Mouse (Mus musculus): ENCODE data around the gene Gm49325. TPM values are rescaled to one million over a fixed set of nuclear protein-coding genes. Genes with fewer than 3 reads are reported as not detected.

Gm49325 gene
- polyA plus RNA-seq, 1 experiment from 2014 or later, result 5.1 TPM

GRCm38 (mm10) chr10:77629970-77630369 is 24.0 kb downstream of the Gm49325 start:
- peaks cover 43% of the 10 kb centered on the region for H3K4me1 ChIP-seq
- H3K9ac ChIP-seq, result no peak overlapping the region
- WGBS (ENCODE audit: insufficient replicate concordance), result 86% methylated on average over 1 of the region's 1 CpGs
- peaks cover 72% of the 10 kb centered on the region for H3K36me3 ChIP-seq
- ATAC-seq, result no peak
- H3K4me3 ChIP-seq, result no peak overlapping the region
- H3K9me3 ChIP-seq (replicated peaks), result no peaks in the 10 kb centered on the region
- H3K27me3 ChIP-seq (replicated peaks), result no peaks in the 10 kb centered on the region
- no peak overlapping the region for H3K27ac ChIP-seq
- no peak overlapping the region for H3K4me2 ChIP-seq

DNA sequence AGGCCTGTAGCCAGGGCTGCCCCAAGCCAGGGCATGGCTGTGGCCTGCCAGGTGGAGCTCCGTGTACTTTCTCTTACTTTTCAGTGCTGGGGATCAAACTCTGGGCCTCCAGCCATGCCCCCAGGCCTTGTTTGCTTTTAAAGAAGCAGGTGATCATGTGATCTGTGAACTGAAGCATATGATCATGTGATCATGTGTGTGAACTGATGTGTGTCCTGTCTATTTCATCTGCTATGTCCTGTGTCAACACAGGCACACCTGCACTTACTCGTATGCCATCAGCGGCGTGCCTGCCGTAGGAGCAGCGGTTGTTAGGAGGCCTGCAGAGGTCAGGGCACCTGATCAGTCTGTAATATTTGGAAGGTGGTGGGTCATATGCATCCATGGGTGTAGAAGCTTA is 28.0 kb downstream of the Gm49325 start:
- Histone ChIP-seq H3K27me3 (replicated peaks) (no peaks in the 10 kb centered on the region), H3K9me3 (replicated peaks) (no peaks in the 10 kb centered on the region)
- ATAC-seq, result no peak

DNA sequence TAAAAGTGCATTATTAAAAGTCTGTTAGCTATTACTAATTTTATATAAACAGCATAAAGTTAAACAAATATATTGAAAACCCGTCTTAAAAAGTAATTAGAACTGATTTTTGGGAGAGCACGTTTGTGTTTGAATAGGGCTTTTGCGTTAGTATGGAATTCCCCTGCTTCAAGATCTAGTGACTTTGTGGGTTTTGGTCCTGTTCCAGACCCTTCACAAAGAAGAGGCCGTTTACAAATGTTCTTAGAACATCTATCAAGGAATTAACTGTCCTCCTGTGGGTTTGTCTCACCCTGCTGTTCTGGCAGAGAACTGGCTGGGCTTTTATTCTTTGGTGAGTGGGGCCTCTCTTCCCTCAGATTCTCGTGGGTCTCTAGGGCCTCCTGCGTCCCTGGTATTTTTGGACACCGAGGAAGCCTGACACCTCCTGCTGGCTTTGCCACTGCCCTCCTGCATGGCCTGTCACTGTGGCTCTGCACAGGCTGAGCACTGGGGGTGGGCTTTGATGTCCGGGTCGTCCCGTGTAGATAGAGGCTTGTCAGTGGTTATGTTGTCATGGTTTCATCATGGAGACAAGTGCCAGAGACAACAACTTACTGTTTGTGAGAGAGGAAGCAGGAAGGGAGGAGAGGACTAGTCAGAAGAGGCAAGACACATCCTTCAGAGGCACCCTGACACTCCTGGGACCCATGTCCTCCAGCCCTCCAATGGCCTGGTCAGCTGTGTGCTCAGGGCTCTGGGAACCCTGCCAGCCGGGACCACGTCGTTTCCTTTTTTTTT is 28.6 kb downstream of the Gm49325 start:
- Histone ChIP-seq H3K9ac (no peak overlapping the region), H3K4me3 (no peak overlapping the region), H3K4me2 (no peak overlapping the region), H3K4me1 (peaks cover 10% of the 10 kb centered on the region; the same call in 1 of the 2 replicates), H3K9me3 (replicated peaks) (no peaks in the 10 kb centered on the region), H3K36me3 (peaks cover 93% of the 10 kb centered on the region), H3K27me3 (replicated peaks) (no peaks in the 10 kb centered on the region), H3K27ac (0 out of 2 replicates have a peak overlapping the region, but pooled peaks have one; percentile 19)
- WGBS (ENCODE audit: insufficient replicate concordance), result 75% methylated on average over 13 of the region's 13 CpGs
- ATAC-seq, result no peak

More for the DNA sequence above, 28.0 kb downstream of the Gm49325 start:
- H3K4me1 ChIP-seq, result peaks cover 10% of the 10 kb centered on the region; the same call in 1 of the 2 replicates
- H3K4me3 ChIP-seq, result no peak overlapping the region
- H3K27ac ChIP-seq, result no peak overlapping the region
- WGBS (ENCODE audit: insufficient replicate concordance), result 90% methylated on average over 6 of the region's 6 CpGs
- no peak overlapping the region for H3K4me2 ChIP-seq
- H3K9ac ChIP-seq, result no peak overlapping the region
- peaks cover 90% of the 10 kb centered on the region for H3K36me3 ChIP-seq

DNA sequence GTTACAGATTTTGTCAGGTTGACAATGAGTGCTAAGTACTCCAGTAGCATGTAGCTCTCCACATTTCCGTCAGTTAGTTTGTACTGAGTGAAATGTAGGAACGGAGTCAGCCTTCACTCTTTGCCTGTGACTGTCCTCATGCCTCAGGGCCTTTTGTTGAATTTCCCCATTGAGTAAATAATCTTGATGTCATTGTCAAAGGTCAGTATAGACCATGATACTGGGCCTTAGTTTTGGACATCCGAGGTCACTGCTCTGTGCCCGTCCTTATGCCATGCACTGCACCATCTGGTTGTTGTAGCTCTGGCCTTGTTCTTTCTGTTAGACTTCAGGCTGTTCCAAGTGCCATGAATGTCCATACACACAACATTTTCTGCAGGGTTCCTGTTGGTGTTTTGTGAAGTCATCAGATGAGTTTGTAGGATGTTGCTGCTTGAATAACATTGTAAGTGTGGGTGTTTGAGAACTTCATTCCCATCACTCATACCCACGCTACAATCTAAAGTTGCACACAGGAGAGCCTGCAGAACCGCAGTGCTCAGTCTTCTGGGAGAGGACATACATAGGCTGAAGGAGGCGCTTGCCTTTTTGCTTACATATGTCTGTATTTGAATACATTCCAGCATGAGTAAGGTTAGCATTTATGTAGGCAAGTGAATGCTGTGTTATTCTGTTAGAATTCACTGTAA is 30.4 kb downstream of the Gm49325 start:
- ATAC-seq, result no peak
- Histone ChIP-seq H3K4me1 (peaks cover 4% of the 10 kb centered on the region; the same call in 1 of the 2 replicates), H3K27ac (no peak overlapping the region), H3K27me3 (replicated peaks) (no peaks in the 10 kb centered on the region), H3K36me3 (peaks cover 95% of the 10 kb centered on the region), H3K4me2 (no peak overlapping the region), H3K9ac (no peak overlapping the region), H3K9me3 (replicated peaks) (no peaks in the 10 kb centered on the region), H3K4me3 (no peak overlapping the region)
- 81% methylated on average over 7 of the region's 7 CpGs for WGBS (ENCODE audit: insufficient replicate concordance)

DNA sequence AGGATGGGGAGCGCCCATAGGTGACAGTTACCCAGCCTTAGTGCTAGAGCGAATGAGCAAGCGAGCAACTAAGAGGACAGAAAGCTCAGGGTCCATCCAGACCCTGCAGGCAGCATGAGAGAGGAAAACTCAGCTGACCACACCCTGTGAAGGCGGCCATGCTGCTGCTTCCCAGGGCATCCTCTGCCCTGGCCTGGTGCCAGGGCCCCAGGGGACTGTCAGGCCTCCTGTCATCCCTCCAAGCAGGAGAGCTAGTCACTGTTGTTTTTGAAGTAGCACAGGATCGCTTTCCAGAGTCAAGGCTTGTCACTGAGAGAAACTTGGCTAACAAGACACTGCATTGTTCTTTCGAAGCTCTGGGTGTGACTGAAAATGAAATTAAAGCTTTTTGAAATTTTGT is 33.0 kb downstream of the Gm49325 start:
- 86% methylated on average over 6 of the region's 6 CpGs for WGBS (ENCODE audit: insufficient replicate concordance)
- H3K9me3 ChIP-seq (replicated peaks), result no peaks in the 10 kb centered on the region
- peaks cover 96% of the 10 kb centered on the region for H3K36me3 ChIP-seq
- H3K4me2 ChIP-seq, result no peak overlapping the region
- no peak overlapping the region for H3K27ac ChIP-seq
- no peak overlapping the region for H3K4me3 ChIP-seq
- no peaks in the 10 kb centered on the region for H3K27me3 ChIP-seq (replicated peaks)
- no peak for ATAC-seq
- H3K4me1 ChIP-seq, result peaks cover 4% of the 10 kb centered on the region; the same call in 1 of the 2 replicates
- no peak overlapping the region for H3K9ac ChIP-seq

DNA sequence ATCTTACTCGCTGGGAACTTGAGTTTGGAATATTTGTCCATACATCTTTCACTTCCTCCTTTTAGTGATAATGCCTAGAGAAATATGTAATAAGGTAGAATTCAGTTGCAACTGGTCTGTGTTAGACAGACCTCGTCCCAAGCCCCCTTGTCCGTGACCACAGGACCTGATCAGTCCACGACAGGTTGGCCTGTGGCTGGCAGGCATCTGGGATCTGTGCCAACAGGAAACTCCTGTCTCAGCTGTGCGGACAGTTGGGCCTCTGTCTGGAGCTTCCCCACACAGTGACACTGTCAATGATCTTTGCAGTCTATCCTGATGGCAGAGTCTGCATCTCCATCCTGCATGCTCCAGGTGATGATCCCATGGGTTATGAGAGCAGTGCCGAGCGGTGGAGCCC is 37.2 kb downstream of the Gm49325 start:
- WGBS (ENCODE audit: insufficient replicate concordance), result 74% methylated on average over 7 of the region's 7 CpGs
- H3K9ac ChIP-seq, result no peak overlapping the region
- H3K4me3 ChIP-seq, result no peak overlapping the region
- no peaks in the 10 kb centered on the region for H3K27me3 ChIP-seq (replicated peaks)
- ATAC-seq, result no peak
- H3K36me3 ChIP-seq, result peaks cover 90% of the 10 kb centered on the region
- no peak overlapping the region for H3K4me2 ChIP-seq
- no peak overlapping the region for H3K27ac ChIP-seq
- H3K9me3 ChIP-seq (replicated peaks), result no peaks in the 10 kb centered on the region
- no peaks in the 10 kb centered on the region for H3K4me1 ChIP-seq

DNA sequence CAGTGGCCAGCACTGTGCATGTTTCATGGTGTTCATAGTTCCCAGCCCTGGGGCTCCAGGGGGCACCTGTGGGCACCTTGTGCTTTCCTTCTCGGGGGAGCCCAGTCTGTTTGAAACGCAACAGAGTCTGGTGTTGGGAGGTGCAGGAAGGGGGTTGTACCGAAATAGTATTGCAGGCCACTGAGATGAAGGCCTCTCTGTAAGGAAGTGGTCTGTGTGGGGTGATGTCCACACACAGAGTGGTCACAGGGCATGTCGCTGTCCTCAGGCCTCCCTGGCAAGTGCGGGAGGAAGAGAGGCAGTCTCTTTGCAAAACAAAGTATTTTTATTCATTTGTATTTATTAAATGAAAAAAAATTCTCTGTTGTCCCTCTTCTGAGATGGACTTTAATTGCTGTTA is 39.6 kb downstream of the Gm49325 start:
- Histone ChIP-seq H3K27me3 (replicated peaks) (no peaks in the 10 kb centered on the region), H3K4me2 (no peak overlapping the region), H3K9me3 (replicated peaks) (no peaks in the 10 kb centered on the region), H3K9ac (no peak overlapping the region), H3K27ac (no peak overlapping the region), H3K36me3 (peaks cover 68% of the 10 kb centered on the region), H3K4me1 (no peaks in the 10 kb centered on the region), H3K4me3 (no peak overlapping the region)
- no peak for ATAC-seq
- WGBS (ENCODE audit: insufficient replicate concordance), result 73% methylated on average over 5 of the region's 5 CpGs

GRCm38 (mm10) chr10:77647461-77647860 is 41.5 kb downstream of the Gm49325 start:
- Histone ChIP-seq H3K36me3 (peaks cover 49% of the 10 kb centered on the region), H3K9ac (no peak overlapping the region), H3K9me3 (replicated peaks) (no peaks in the 10 kb centered on the region), H3K4me2 (no peak overlapping the region), H3K4me3 (no peak overlapping the region), H3K27me3 (replicated peaks) (no peaks in the 10 kb centered on the region), H3K4me1 (no peaks in the 10 kb centered on the region), H3K27ac (no peak overlapping the region)
- no peak for ATAC-seq
- WGBS (ENCODE audit: insufficient replicate concordance), result 45% methylated on average over 1 of the region's 1 CpGs

GRCm38 (mm10) chr10:77647901-77648300 is 41.9 kb downstream of the Gm49325 start:
- Histone ChIP-seq H3K4me3 (no peak overlapping the region), H3K36me3 (peaks cover 44% of the 10 kb centered on the region), H3K9me3 (replicated peaks) (no peaks in the 10 kb centered on the region), H3K9ac (no peak overlapping the region), H3K27ac (no peak overlapping the region), H3K4me2 (no peak overlapping the region), H3K27me3 (replicated peaks) (no peaks in the 10 kb centered on the region), H3K4me1 (no peaks in the 10 kb centered on the region)
- 80% methylated on average over 8 of the region's 8 CpGs for WGBS (ENCODE audit: insufficient replicate concordance)
- no peak for ATAC-seq

GRCm38 (mm10) chr10:77652046-77652445 is 46.0 kb downstream of the Gm49325 start:
- Histone ChIP-seq H3K27me3 (replicated peaks) (no peaks in the 10 kb centered on the region), H3K4me1 (no peaks in the 10 kb centered on the region), H3K9me3 (replicated peaks) (no peaks in the 10 kb centered on the region), H3K9ac (no peak overlapping the region), H3K4me2 (no peak overlapping the region), H3K36me3 (peaks cover 3% of the 10 kb centered on the region), H3K4me3 (no peak overlapping the region), H3K27ac (no peak overlapping the region)
- WGBS (ENCODE audit: insufficient replicate concordance), result 79% methylated on average over 9 of the region's 9 CpGs
- ATAC-seq, result no peak

DNA sequence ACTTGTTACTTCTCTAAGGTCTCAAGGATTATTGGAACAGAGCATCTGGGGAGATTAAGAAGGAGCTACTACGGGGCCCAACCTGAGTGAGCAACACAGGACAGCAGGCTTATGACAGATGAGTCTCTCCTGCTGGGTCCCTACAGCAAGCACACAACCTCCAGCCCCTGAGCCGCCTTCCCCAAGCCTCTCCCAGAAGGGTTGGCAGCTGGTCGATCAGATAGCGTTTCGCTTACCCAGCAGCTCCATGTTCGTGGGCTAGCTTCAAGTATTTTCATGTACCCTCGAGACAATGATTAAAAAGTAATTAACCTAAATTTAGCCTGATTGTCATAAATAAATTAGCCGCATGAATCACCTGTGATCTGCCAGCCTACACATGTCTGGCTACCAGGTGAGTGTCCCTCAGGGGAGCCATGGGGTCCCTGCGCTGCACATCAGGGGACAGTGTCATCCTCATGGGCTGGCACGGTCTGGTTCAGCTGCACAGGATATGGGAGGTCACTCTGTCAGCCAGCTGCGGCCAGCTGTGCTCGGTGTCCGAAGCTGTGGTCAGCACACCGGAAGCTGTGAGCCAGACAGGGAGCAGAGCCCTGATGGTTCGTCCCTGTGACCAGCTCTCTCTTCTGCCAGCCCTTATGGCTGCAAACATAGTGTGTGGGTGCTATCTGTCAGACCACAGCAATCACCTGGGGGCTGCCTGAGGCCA is 52.4 kb downstream of the Gm49325 start:
- H3K9ac ChIP-seq, result no peak overlapping the region
- no peaks in the 10 kb centered on the region for H3K36me3 ChIP-seq
- no peak for ATAC-seq
- no peaks in the 10 kb centered on the region for H3K9me3 ChIP-seq (replicated peaks)
- H3K4me1 ChIP-seq, result no peaks in the 10 kb centered on the region
- peaks cover 13% of the 10 kb centered on the region for H3K27me3 ChIP-seq (replicated peaks)
- no peak overlapping the region for H3K4me3 ChIP-seq
- 45% methylated on average over 15 of the region's 15 CpGs for WGBS (ENCODE audit: insufficient replicate concordance)
- H3K4me2 ChIP-seq, result no peak overlapping the region
- no peak overlapping the region for H3K27ac ChIP-seq
